Mouse (Mus musculus): ENCODE results near the gene Plxna2.

Gene Plxna2

DNA sequence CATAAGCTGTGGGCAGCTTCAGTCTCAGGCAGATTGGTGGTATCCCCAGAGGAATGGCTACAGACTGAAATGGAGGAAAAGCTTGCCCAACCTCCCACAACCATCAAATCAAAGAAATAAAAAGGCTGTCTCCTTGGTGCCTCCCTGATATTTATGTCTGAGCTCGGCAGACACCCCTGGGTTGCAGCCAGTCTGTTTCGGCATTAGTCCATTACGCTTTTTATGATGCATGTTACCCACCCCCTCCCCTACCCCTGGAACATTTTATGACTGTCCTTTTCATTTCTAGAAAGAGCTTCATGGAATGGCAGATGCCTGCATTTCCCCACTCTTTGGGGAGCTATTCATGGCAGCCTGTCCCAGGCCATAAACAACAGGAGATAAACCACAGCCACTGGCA is 47.7 kb downstream of the Plxna2 start:
- DNase-seq: no peak

DNA sequence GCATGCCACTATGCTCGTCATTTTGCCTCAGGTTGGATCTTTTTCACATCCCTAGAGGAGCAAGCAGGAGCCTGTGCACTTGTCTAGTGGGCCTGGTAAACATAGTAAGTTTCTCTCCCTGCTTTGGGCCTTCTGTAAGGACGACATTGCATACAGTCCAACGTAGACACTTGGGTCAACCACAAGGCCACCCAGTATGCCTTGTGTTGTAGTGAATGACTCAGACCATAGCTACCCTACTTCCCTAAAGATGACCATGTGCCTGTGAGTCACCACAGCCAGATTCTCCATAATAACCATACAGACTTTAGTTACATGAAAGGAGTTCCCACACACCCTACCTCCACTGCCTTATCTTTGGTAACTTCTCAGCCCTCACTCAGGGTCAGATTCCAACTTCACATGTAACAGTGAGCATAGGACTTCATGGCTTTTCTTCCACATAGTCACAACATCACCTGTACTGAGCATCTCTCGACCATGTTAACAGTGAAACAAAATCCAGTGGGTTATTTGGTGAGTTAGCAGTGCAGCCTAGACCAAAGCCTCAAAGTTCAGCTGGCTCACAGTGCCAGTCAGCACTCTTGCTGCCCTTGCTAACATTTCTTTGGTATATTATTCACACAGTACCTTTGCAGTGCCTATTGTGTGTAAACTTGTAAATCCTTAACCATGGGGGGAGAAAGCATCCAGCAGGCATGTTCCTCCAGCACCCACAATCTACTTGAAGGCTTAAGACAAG is 53.9 kb downstream of the Plxna2 start:
- DNase-seq: no peak

DNA sequence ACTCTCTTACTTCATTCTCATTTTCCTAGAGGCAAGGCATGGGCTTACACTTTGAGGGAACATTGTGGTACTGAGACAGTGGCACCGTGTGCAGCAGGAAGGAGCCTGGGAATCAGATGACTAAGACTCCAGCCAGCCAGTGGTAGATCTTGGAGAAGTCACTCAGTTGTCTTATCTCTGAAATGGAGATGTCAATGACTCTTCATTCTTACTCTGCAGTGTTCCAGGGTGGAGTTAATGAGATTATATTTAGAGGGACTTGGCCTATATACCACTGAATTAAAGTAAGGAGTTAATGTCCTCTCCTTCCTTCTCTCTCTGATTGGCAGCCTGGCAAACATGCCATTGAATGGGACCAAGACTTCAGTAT is 54.5 kb downstream of the Plxna2 start:
- DNase-seq: no peak

DNA sequence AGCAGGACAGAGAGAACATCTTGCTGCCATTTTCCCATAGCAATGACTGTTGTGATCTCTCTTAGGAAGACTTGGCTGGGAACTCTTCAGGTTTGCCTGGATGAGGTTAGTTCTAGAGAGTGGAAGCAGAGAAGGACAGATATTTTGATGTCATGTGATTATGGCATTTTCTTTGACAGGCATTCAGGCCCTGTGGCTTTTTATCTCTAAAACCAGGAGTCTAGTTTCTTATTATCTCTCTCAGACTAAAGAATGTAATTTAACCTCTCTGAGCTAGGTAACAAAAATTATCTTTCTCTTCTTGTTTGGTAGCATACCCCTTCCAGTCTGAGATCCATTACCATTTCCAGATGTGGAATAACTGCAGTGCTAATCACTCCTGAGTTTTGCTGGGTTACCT is 55.2 kb downstream of the Plxna2 start:
- no peak for DNase-seq

DNA sequence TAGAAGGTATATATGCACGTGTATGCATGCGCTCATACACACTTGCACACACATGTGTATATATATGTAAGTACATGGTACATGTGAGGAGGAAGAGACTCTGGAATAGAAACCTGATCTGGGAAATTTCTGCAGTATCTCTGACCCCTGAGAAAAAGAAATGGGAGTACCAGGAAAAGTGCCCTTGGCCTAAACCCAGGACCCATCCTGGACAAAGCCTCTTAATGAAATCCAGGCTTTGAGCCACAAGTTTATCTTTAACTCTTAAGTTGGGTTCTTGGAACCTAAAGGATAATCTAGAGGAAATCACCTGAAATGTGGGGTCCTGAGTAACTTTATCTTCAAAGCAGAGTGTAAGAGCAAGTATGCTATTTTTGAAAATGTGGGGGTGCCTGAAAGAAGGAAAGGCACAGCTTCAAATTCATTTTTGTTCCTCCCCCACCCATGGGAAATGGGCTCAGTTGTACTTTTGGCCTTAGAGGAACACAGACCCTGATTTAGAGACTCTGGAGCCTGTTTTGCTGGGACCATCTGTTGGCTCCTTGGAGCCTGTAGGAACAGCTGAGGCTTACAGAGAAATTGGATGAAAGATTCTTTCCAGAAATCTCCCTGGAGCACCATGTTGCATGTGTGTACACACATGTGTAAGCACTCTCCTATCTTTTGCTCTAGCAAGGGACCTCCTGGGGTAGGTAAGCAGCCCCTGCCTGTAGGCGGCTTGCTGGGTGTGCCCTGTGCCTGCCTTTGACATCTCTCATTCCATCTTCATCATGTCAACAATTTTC is 57.3 kb downstream of the Plxna2 start:
- peak; percentile 34 for DNase-seq

DNA sequence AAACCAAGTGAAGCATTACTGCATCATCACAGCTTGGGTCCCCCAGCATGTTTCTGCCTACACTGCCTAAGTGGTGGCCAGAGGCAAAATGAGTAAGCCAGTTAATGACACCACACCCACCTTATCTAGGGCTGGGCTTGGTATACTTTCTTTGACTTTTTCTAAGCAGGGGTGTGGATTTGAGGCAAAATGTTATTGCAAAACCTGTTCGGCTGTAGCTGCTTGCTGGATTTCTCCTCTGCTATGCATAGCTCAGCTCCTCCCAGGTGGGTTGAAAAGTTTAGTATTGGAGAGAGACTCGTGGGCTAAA is 57.8 kb downstream of the Plxna2 start:
- no peak for DNase-seq

DNA sequence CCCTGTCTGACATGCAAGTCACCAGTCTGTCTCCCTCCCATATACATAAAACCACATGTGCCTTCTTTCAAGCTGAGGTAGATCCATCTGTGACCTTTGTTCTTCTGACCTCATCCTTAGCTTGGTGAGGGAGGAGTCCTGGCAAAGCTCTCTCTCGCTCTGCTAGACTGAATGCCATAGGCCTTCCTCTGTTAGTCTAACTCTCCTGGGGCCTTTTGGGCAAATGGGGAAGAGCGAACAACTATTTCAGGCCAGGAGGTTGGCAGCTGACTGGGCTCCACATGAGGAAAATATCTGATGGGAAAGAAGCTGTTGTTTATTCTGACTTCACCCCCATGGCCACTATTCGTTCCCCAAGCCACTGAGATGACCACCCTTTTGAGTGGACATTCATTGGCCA is 59.9 kb downstream of the Plxna2 start:
- no peak for DNase-seq

DNA sequence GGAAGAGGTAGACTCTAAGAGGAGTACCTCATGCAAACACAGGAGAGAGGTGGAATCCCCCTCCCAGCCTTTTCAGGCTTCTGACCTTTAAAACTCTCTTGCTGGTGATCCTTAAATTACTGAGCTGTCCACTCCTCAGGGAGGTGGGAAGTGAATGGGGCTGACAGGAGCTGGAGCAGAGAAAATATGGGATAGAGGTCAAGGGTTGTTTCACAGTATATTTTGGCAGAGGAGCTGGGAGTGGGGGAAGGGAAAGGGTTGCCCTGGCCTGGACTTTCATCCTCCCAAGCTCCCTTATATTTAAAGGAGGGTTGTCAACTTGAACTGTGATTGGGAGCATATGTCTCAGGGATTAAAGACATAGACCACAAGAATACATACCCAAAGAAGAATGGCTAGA is 61.1 kb downstream of the Plxna2 start:
- no peak for DNase-seq

DNA sequence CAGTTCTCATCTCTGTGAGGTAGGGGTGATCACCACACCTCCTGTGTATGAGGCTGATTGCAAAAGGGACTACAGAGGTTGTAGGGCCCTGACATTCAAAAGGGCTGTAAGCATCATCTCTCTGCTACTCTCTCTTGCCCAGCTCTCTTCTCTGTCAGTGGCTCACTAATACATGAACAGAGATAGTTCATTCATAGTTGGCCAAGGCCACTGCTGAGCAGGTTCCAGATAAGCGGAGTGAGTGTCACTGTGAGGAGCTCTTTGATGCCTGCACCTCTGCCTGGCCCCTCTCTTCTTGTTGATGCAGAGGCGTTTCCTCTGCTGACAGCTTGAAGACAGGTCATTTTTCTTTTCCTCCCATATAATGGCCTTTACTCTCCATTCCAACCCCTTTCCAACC is 62.1 kb downstream of the Plxna2 start:
- DNase-seq: no peak

DNA sequence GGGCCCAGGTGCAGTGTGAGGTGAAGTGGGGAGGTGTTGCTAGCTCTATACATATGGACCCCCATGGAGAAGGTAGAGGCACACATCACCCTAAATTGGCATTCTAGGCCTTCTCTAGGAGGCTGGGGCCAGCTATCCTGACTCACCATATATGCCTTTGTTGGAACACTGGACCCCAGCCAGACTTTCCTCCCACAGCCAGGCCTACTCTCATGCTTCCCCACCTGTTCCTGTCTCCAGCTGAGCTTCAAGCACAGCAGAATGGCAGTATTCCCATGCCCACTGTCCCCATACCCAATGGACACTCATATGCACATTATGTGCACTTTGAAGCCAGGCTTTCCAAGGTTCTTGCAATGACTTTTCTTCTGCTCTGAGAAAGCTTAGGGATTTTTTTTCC is 64.0 kb downstream of the Plxna2 start:
- peak; percentile 90 for DNase-seq

DNA sequence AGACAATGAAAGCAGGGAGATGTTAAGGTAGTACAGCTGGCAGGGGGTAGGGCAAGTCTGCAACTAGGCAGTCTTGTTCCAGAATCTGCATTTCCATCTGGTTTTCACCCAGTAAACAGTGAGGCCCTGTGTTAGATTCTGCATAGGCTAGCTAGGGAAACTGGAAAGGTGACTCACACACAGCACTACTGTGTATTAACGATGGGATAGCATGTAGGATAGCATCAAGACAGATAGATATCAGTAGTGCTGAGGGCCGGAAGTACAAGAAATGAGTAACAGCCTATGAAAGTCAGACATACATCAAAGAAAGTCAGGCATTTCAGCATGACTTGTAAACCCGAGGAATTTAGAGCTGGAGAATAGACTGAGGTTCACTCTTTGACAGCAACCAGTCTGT is 65.1 kb downstream of the Plxna2 start:
- no peak for DNase-seq

DNA sequence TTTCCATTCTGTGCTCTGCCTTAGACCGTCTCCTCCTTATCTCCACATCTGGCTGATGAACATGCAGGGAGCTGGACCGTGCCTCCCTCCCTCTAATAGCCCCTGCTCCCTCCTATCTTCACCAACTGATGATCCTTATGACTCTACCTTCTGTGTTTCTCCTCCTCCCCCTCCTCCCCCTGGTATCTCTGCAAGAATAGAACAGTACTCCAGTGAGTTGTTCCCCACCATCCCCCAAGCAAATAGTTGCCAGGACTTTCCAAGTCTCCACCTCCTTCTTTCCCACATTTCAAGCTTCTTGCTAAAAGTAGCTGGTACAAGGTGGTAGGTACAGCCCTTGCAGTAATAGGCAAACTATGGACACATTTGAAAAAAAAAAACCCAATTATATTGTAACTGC is 67.9 kb downstream of the Plxna2 start:
- DNase-seq: no peak

DNA sequence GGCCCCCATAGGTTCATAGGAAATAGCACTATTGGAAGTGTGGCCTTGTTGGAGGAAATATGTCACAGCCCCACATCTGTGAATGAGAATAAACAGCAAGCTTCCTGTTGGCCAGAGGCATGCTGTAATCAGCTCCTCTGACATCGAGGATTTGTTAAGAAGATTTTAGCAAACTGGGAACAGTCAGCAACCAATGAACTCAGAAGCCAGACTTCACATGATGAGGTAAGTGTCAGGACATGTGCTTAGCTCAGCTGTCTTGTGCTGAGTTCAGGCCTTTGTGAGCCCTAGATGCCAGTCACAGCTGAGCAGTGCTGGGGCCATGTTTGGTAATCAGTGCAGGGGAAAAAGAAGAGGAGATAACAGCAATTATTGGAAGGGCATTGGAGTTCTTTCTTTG is 69.7 kb downstream of the Plxna2 start:
- no peak for DNase-seq

DNA sequence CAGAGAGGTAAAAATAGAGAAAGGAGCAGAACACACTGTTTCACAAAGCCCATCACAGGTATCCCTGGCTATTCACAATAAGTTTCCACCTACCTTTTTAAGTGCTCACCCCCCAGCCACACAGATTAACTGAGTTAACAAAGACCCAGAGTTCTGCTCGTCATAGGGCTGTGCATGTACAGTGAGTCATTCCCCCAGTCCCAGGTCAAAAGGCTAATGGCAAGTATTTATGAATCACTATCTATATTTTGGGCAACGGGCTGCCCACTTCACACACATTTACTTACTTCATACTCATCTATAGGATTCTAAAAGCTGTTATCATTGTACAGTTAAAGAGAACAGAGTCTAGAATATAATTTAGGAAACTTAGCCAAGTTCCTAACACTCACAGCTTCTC is 70.1 kb downstream of the Plxna2 start:
- DNase-seq: no peak

DNA sequence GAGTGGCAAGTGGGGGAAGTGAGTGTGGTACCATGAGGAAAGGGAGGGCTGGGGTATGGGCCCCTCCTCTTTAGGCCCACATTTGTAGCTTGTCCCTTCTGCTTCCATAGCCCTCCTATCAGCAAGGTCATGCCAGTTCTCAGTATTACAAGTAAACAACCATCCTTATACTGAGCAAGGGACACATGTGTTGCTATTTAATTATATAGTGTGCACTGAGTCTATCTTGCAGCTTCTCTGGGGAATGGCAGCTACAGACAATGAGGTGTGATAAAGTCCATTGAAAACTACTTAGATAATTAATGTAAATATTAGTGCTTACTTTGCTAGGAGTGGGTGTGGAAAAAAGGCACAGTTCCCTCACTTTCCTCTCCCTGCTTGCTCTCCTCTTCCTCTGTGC is 75.0 kb downstream of the Plxna2 start:
- DNase-seq: no peak

DNA sequence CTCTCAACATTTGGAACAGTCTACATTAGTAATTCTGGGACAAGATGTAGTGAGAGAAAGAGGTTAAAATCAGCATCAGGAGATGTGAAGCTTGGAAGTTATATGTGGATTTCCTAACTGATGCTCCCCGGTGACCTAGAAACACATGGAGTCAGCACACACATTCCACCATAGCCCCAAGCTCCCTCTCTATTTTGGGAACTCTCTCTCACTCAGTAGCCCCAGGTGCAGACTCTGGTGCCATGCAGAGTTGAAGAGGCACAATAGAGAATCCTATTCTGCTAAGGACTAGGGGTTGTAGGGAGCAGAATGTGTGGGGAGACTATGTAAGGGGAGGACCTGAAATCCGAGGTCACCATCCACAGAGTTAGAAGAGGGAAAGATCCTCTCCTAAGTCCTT is 75.5 kb downstream of the Plxna2 start:
- DNase-seq: no peak

DNA sequence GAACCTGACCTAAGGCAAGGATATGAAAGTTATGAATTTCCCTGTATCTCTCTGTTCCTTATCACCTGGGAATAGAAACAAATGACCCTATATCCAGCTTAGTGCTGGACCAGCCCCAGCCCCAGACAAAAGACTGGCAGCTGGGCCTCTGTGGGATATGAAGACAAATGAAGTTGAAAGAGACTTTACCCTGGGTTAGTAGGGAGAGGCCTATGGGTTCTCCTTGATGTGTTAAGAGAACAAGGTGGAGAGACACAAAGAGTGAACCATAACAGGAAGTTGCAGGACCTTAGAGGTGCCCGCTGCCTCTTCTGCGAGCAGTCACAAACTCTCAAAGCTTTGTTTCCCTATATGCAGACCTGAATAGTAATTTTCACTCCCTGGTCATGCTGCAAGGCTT is 76.8 kb downstream of the Plxna2 start:
- no peak for DNase-seq

DNA sequence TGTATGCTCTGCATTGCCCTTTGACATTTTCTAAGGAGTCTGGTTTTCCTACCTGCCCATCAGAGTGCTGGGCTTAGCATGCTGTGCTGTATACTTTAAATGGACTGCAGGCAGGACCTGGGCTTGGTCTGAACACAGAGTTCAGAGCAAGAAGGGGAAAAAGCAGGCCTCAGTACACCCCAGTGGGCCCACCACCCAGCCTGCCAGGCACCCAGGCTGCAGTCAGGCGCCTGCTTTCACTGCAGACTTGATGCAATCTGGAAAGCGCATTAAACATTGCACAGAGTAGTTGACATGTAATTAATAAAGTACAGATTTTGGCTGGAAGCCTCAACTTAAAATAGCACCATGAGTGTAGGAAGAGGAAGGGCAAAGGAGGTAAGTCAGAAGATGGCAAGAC is 79.4 kb downstream of the Plxna2 start:
- no peak for DNase-seq

DNA sequence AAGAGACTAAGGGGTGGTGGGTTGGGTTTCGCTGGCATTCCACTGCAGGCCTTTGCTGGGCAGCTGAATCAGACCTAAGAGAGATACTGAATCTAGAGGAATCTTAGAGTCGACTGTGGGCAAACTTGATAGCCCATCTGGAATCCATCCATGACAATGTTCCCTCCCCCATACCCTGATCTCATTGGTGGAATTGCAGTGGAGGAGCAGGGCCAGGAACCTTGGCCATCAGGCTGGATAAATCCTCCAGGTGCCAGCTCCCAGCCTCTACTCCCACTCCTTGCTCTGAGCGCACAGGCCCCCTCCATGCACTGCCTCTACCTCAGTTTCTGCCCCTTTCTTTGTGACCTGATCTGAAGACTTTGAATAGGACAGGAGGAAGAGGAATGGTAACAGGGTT is 81.3 kb downstream of the Plxna2 start:
- DNase-seq: no peak

DNA sequence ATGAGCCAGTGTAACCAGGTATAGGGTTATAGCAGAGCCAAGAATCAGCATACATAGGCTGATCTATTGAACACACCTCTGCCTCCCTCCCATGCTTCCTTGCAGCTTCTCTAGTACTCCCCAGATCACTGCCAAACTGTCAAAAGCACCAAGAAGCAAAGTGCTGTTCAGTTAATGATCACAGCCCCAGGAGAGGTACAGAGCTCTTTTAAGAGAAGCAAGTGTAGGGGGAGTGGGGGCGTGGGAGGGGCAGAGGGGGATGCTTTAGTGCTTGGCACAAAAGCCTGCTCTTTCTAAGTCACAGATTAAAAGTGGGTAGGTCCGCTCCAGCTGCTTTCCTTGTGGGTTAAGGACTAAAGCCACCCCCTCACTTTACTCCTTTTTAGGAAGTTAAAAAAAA is 85.2 kb downstream of the Plxna2 start:
- DNase-seq: peak; percentile 50

DNA sequence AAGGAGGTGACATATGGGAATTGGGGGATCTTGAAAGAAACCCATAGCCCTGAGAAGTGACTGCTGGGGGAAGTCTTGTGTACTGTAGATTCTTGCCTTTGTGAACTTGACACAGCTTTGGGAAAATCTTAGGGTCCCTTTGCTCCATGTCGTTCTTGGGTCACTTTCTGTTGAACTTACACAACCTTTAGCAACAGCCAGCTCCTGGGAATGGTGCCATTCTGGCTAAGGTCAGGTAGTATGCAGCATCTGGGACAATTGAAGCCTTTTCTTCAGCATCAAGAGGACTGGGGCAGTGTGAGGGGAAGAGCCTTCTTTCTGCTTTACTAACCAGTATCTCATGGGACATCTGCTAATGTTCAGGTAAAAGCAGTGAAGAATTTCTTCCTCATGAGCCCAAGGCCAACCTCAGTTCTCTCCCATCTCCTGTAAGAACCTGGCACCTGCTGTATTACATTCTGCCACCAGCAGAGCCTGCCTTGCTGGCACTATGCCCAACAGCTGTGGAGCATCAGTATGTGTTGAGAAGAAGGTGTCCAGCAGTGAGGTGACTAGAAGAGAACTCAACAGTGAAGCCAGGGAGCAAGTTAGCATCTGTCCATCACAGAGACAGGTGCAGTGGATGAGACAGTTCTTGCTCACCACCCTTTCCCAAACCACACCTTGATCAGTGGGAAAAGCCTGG is 86.3 kb downstream of the Plxna2 start:
- DNase-seq: no peak

DNA sequence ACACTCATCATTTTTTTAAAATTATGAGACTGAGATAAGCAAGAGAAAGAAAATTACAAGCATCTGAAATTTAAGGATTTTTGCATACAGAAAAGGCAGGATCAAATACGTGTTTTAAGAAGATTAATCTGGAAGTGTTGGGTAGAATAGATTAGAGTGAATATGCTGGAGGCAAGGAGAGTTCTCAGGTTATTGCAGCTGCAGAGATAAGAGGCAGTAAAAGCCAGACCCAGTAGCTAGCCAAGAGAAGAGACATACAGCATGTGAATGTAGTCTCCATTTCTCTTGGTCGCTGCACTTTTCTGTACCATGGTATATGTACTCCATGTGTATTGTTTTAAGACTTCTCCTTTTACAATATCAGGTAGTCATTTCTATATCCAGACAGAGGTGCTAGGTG is 88.5 kb downstream of the Plxna2 start:
- DNase-seq: no peak

DNA sequence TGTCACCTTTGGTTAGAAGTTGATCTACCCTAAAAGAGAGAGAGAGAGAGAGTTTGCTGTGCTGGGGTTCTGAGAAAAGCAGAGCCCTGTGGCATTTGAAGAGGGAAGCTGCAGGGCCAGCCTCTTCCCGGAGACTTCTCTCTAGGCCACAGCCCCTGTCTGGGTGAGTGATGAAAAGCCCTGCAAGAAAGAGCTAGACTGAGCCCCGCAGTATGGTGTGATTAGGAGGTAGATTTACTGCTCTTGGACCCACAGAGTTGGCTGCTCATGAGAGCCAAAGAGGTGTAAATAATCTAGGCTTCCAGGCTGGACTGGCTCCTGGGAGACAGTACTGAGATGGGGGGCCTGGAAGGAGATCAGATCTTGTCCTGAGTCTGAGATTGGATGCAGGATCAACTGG is 94.4 kb downstream of the Plxna2 start:
- DNase-seq: no peak
